Mouse (Mus musculus): ENCODE measurements around the gene Kcnj16.

Kcnj16 gene

DNA sequence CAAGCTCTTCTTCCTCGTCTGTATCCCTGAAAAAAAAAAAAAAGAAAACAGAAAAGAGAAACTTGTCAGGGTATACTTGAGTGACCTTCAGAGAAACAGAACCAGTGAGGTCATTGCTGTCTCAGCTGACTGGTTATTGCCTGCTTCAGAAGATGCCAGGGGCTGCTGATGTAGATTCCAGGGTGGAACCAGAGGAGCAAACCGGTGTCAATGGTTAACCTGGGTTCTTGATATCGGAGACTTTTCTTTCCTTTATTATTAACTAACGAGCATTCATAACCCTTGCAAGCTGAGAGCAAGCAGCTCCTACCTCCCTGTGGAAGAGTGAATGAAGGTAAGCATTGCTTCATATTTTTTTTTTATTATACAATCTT, at the start of gene Kcnj16:
Gene Kcnj16 (plus strand): TSS at position 272 of the 374 bp plus-strand sequence.
- no peak for DNase-seq (ENCODE audit: low spot score in 2 of 2)

DNA sequence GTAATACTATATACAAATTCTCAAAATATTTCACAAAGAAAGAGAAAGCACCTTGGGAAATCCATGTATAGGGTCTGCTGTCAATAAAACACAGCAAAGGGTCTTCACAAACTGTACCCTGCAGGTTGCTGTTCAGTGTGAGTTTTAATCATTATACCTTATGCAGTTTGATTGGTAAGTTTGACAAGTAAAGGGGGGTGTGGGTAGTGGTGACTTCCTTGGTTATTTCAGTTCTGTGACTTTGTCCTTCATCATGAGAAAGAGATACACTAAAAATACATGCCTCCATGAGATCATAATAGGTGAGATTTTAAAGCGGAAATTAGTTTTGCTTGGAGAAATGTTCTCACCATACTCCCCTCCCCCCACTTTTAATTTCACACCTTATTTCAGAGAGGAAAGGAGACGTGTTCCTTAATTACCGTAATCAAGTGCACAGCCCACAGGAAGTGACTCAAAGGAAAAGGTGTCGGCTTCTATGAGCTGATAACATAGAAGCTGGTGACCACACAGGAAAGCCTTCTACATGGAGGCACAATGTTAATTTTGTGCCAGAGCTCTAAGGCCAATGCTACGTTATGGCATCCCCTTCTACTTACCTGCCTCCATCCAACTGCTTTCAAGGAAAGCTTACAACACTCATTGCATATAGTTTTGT, 48.9 kb upstream of the Kcnj16 start:
- DNase-seq (ENCODE audit: low spot score in 2 of 2), result no peak

DNA sequence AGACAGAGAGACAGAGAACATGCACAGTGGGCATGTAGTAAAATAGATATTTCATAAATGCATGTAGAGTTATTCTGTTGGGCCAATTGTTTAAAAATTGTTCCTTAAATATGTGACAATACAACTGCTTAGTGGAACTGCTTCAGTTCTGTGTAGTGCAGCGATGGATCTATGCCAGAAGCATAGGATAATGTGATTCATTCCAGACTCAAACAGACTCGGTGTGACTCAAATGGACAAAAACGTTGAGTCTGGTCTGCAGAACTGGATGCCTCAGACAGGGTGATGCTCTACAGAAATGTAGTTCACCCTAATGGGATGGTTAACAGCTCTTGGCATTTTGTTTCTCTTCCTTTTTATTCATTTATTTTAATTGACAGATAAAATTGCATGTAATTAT, 32.1 kb upstream of the Kcnj16 start:
- DNase-seq (ENCODE audit: low spot score in 2 of 2), result no peak

DNA sequence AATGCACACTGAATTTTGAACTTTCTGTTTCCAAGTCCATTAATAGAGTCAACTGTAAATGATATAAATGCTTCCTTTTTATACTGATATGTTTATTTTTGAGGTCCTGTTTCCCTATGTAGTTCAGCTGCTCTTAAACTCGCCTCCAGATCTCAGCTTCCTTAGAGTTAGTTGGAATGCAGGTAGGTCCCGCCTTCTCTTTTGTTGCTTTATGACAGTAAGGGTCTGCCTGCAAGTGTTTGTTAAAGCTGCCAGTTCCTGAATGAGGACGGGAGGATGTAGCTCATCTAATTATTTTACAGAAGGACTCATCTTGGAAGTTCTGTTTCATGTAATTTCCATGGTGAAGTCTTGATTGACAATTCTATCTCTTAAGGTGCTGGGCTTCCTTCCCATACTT, 25.6 kb upstream of the Kcnj16 start:
- DNase-seq (ENCODE audit: low spot score in 2 of 2), result no peak

DNA sequence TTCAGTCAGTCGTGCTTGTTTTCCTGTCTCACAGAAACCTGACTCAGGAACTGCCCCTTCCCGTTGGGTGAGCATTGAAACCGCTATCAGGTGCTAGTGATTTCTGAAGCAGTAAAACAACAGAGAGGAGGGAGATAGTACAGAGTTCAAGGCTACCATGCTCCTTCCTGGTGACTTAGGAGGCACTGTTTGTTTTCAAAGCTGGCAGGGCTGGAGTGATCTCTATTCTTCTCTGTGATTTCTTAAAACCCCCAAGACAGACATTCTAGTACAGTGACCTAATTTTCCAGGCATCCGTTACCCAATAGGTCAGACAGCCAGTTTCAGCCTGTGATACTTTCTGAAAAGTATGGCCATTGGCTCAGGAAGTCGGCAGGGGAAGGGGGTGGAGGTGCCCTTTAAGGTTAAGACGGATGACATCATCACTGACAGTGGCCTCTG, 25.1 kb upstream of the Kcnj16 start:
- DNase-seq (ENCODE audit: low spot score in 2 of 2), result no peak

DNA sequence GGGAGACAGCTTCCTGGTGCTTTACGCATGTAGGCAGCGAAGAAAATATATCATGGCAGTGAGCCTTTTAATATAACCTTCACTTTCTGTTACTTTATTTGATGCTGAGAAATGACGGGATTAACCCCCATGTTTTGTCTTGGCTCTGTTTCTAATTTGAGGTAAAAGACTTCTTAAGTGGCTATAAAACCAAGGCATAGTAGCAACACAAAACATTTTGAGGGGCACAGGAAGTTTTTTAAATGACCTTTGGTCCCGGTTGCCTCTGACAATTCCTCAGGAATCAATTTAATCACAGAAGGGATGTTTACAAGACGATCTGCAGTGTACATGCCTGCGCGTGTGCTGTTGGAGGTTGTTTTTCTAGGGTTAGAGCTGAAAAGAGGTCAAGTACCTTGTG, 11.2 kb upstream of the Kcnj16 start:
- no peak for DNase-seq (ENCODE audit: low spot score in 2 of 2)

DNA sequence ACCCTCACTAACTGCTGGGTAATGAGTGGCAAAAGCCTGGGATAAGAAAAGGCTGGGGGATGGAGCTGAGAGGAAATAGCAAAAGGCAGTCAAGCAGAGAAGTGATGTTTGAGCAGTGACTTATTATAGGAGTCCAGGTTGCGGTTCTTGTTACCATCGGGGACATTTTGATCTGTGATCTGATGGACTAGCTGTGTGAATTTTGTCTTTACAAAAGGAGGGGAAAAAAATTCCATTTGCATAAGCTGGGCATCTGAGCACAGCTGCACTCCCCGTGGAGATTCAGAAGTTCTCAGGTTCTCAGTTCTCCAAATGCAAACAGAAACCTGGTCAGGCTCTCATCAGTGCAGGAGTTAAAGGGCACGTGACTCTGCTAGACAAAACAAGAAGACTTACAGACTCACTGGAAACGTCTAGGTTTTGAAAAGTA, 6.2 kb upstream of the Kcnj16 start:
- no peak for DNase-seq (ENCODE audit: low spot score in 2 of 2)

DNA sequence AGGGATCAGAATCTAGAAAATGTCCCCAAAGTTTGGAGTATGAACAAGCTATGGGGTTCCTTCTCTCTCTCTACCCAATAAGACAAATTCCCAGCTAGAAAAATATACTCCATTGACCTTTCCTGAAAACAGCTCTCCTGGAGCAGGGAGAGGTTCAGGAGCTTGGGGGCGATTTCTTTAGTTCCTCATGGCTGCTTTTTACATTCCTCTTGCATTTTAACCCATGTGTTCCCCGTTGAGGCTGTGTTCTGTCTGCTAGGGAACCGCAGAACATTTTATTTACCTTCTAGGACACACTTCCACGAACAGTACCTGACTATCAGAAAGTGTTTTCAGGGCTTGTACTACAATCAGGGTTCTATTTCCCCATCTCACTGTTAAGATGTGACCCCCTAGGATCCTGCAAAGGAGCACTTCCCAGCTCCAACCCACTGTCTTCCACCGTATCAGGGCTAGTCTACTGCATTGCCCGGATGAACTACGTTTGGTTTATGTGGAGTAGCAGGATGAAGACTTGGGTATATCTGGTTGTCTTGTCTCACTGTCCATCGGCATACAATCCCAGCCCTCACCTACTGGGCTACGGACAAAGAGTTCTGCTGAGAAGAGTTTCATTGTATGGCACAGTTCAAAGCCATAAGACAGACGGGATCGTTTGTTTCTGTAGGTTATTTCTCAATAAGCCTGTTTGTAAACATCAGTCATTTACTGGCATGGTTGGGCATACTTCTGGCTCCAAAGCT, 643 bp upstream of the Kcnj16 start:
- no peak for DNase-seq (ENCODE audit: low spot score in 2 of 2)

DNA sequence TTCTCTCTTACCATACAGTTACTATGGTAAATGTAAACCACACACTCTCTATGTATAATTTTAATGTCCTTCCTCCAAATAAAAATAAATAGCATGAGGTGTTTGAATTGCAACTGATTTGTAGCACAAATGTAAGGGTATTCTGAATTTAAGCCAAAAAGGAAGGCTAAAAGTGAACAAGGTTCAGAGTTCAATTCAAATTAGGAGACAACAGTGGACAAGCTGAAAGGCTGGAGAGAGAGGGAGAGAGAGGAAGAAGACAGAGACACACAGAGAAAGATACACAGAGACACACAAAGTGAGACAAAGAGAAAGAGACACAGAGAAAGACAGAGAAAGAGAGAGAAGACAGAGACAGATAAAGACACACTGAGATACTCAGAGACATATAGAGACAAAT, 1.1 kb downstream of the Kcnj16 start:
- DNase-seq (ENCODE audit: low spot score in 2 of 2), result no peak

DNA sequence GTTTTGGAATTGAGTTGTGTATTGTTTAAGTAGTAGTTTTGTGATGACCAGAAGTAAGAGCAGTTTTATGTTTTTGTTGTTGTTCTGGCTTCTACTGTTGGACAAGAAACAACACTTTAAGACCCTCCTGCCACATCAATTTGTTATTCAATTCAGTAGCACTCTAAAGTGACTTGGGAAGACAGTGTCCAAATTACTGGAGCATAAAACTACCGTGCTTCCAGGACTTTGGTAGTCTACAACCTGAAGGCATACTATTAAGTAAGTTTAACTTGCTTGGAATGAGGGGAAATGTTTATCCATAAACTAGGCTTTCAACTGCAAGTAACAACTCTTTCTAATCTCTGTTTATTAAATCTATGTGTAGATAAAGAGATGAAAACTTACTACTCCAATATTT, 17.7 kb downstream of the Kcnj16 start:
- no peak for DNase-seq (ENCODE audit: low spot score in 2 of 2)

DNA sequence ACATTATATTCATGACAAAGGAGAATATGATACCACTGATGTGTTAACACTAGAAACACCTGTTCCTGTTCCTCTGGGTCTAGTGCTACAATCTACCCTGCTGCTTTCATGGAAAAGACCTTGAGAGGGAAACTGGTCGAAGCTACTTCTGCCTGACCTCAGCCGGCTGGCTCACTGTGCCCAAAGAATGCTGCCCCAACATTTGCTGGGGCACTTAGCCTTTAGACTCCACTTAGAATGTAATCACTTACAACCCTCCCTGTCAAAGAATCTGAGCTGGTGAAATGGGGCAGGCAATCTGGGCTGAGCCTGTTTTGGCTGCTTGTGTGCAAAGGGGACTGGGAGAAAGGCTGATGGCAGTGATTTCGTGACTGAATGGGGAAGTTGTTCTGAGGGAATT, 18.1 kb downstream of the Kcnj16 start:
- DNase-seq (ENCODE audit: low spot score in 2 of 2), result peak in 1 of 2 experiments; percentile 19

DNA sequence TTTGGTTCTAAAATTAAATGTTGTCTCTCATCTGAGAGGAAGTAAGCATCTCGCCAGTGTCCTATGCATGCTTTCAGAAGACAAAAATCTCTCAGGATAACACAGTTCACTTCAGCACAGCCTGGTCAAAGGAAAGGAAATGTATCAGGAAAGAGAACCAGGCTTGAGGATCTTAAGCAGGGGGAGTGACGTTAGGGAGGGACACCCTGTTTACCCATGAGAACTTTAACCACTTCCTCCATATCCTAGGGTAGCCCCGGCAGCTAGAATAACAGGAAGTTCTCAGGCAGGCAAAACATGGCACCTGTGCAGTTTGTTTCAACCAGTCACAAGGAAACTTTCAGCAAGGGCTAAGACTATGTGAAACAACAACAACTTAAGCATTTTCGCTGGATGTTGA, 25.8 kb downstream of the Kcnj16 start:
- no peak for DNase-seq (ENCODE audit: low spot score in 2 of 2)

DNA sequence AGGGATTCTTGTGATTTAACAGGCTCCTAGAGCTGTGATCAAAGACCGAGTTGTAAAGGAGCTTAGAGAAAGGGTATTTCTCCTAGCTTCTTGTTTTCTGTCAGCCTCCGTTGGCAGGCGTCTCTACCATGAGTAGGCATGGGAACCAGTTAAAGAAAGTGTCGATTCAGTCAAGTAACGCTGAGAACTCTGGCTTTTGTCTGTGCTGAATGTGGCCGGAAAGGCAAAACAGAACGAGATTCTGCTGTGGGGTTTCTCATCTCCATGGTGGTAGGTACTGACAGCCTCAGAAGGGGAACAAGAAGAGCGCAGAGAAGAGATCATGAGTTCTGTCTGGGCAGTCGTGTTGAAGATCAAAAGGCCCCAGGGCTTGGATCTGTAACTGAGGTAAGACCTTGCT, 29.4 kb downstream of the Kcnj16 start:
- DNase-seq (ENCODE audit: low spot score in 2 of 2), result no peak

DNA sequence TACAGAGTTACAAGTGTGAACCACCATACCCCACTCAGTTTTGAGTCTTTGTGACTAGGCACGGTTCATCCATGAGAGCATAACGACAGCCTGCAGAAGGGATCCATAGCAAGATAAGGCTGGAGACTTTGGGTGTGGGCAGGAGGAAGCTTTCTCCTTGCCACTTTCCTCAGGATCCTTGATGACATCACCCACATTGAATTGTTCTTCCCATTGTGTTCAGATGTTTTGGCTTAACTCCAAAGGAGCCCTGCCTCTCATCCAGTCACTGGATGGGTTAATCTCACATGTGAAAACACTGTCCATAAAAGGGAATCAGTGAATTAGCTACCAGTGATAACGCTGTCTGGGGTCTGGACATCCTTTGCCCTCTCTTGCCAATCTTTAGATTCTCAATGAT, 37.3 kb downstream of the Kcnj16 start:
- DNase-seq (ENCODE audit: low spot score in 2 of 2), result no peak

DNA sequence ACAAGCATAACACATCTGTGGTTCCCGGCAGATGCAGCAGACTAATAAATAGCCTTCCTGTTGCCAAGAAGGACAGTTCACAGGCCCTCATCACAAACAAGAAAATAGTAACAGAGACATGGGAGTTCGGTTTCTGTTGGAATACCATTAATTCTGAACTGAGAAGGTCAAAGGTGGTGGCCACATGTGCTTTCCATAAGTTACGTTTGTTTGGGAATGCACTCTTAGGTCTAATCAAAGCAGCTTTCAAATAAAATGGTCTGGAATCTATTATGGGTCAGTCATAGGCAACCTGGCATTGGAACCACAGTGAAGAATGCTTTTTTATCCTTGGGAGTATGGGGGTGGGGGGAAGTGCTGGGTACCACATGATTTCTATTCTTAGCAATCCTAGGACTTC, 41.6 kb downstream of the Kcnj16 start:
- DNase-seq (ENCODE audit: low spot score in 2 of 2), result no peak

DNA sequence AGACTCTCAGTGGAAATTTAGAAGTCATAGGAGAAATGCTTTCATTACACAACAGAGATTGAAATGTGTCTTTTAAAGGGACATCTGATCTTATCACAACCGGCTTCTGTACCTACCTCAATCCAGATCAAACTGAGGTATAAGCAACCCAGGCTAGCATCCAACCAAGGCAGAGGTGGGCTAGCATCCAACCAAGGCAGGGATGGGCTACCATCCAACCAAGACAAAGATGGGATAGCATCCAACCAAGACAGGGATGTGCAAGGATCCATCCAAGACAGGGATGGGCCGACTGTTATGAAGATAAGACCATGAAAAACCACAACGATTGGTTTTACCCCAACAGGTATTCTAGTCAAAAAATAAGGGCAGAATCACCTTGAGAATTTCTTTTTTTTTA, 48.4 kb downstream of the Kcnj16 start:
- DNase-seq (ENCODE audit: low spot score in 2 of 2), result no peak

DNA sequence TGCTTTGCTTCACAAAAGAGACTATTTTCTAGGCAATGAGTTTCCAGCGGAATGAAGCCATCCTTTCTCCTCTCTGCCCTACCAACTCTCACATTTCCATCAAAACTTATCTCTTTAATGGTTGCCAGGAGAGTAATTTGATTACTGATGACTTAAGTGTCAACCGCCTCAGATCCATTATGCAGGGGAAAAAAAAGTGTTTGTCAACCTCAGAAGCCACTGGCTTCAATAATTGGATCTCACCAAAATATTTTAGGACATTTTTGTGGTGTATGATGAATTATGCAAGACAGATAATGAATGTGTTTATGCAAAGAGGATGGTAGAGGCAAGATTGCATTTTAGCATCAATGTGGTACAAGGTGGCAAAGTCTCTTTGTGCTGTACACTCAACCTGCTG, 52.4 kb downstream of the Kcnj16 start:
- no peak for DNase-seq (ENCODE audit: low spot score in 2 of 2)

DNA sequence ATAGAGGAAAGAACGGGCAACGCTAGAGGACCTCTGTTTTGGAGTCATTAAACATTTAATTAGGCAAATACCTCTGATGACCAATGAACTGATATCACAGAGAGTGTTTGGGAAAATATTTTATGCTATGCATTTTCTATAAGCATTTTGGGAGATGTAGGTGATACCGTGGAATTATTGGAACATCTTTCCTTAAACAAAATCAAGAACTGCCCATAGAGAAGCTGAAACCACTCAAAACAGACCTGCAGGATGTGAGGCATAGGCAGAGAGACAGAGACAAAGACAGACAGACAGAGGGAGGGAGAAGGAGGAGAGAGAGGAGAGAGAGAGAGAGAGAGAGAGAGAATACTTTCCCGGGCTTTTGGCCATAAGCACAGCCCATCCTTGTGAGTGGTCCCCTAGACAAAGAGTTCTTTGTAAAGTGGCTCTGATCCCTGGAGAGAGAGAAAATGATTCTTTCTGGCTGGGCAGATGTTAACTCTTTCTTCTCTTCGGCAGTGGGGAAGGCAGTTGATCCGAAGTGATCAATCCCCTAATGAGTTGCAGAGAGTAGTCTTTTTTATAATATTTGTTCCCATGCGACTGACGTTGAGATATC, 54.9 kb downstream of the Kcnj16 start:
- no peak for DNase-seq (ENCODE audit: low spot score in 2 of 2)

DNA sequence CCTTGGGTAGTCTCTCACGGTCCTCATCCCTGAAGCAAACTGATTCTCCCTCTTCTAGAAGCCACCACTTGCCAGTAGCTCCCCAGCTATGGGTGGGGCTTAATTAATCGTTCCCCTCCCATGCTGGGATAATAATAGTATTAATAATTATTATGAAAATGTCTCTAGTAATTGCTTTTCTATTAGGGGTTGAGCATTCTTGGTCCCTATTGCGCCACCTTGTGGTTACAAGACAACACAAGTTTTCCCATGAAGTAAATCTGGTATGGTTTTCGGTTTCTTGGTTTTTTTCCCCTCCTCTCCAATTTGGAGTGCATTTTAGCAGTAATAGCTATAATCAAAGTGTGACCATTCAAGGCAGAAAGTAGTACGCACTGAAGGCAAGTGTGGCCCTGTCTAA, 74.3 kb downstream of the Kcnj16 start:
- DNase-seq (ENCODE audit: low spot score in 2 of 2), result no peak

DNA sequence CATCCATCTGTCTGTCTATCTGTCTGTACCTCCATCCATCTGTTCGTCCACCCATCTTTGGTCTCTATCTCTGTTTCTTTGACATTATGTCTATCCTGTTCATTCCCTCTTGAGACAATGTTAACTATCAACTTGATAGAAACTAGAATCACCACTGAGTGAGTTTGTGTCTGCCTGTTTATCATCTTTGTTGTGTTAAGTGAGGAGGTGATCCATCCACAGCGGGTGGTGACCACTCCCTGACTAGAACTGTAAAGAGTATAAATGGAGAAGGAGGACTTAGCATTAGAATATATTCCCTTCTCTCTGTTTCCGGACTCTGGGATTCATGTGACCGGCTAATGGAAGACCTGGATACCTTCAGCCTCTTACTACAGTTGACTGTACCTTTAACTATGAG, 75.5 kb downstream of the Kcnj16 start:
- DNase-seq (ENCODE audit: low spot score in 2 of 2), result no peak

DNA sequence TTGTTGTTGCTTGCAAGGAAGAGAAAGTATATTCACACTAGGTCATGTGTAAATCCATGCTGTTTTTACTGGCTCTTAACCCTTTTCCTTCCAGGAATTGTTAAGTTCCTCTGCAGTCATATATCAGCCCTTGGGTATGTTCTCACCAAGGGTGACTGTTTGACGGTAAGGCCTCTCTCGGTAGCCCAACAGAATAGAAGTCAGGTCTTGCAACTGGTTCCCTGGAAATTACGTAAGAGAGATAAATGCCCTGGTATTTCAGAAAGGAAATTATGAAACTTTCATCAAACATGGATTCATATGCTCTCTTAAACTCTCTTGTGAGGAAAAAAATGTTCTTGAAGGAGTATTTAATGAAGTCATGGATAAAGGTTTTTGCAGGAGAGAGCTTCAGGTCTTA, 86.4 kb downstream of the Kcnj16 start:
- no peak for DNase-seq (ENCODE audit: low spot score in 2 of 2)

DNA sequence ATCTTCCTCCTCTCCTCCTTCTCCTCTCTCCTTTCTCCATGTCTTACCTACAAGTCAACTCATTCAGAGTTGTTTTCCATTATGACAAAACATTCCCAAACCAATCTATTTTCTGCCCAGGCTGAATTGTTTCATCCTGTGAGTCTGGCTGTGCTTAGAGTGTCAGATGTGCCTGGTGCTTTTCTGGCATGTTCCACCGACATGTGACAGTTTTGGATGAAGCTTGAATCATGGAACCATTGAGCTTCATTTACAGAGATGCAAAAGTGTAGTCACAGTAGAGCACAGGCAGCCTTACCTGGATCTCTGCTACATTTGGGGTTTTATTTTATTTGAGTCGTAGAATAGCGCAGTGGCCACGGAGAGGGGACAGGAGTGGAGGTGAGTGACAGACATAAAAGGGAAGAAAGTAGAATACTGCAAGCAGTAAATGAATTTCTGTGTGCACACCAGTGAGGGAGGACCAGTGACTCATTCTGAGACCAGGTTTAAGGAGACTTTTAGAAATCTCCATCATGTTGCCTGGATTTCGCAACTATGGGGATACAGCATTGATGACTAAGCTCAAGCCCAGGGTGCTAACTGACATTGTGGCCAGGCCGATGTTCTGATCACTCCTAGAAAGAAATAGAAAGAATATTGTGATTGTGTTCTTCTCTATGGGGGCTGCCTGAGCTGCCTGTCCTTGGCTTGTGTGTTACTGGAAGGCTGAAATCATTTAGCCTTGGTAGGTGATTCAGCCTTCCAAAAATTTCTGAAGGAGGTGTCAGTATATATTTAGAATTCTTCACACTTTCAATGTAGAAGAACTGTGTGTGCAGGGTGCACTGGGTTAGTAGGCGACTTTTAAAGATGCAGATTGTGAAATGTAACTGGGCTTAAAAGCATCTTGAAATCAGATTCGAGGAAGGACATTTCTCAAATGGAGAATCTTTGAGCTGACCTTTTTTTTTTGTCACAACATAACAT, 87.3 kb downstream of the Kcnj16 start:
- no peak for DNase-seq (ENCODE audit: low spot score in 2 of 2)
